Mouse (Mus musculus) urinary bladder, postnatal 14 days (tissue): ENCODE measurements around the gene Cep72.
A peak's percentile ranks its signal among the peaks of the same experiment; 100 is the strongest.
"Not testable (repeated sequence)": the region's sequence is repeated elsewhere in the genome, so short reads cannot be mapped to it uniquely, and the experiment has no call there.

Source experiments
- DNase-seq: peaks from one replicate; pipeline ENCODE4 v3.0.0; 2021; ENCODE audit warnings: low spot score

The Cep72 gene

GRCm38 (mm10) chr13:74061613-74062377 lies at the start of gene Cep72:
TSS of gene Cep72 (minus strand) at chr13:74062299.
- peak; percentile 94 for DNase-seq

GRCm38 (mm10) chr13:74107410-74107809 lies 45.3 kb upstream of the Cep72 start:
- no peak for DNase-seq

- no peak for DNase-seq
Observed at GRCm38 (mm10) chr13:74104417-74104816, 42.3 kb upstream of the Cep72 start.

- no peak for DNase-seq
Observed at GRCm38 (mm10) chr13:74102831-74103582, 40.9 kb upstream of the Cep72 start.

GRCm38 (mm10) chr13:74102108-74102830 lies 40.2 kb upstream of the Cep72 start:
- DNase-seq = no peak

GRCm38 (mm10) chr13:74098913-74099312 lies 36.8 kb upstream of the Cep72 start:
- DNase-seq = no peak

- peak; percentile 76 for DNase-seq
Observed at GRCm38 (mm10) chr13:74096715-74097363, 34.7 kb upstream of the Cep72 start.

- no peak for DNase-seq
Observed at GRCm38 (mm10) chr13:74095936-74096335, 33.8 kb upstream of the Cep72 start.

GRCm38 (mm10) chr13:74090265-74090664 lies 28.2 kb upstream of the Cep72 start:
- no peak for DNase-seq

GRCm38 (mm10) chr13:74073369-74073768 lies 11.3 kb upstream of the Cep72 start:
- no peak for DNase-seq

GRCm38 (mm10) chr13:74071714-74072113 lies 9.6 kb upstream of the Cep72 start:
- no peak for DNase-seq

GRCm38 (mm10) chr13:74071244-74071643 lies 9.1 kb upstream of the Cep72 start:
- DNase-seq = not testable (repeated sequence)

- DNase-seq = no peak
Observed at GRCm38 (mm10) chr13:74066576-74066975, 4.5 kb upstream of the Cep72 start.

GRCm38 (mm10) chr13:74063340-74064050 lies 1.4 kb upstream of the Cep72 start:
- no peak for DNase-seq

GRCm38 (mm10) chr13:74062378-74063128 lies 454 bp upstream of the Cep72 start:
- no peak for DNase-seq

GRCm38 (mm10) chr13:74058081-74058480 lies 4.0 kb downstream of the Cep72 start:
- no peak for DNase-seq

- no peak for DNase-seq
Observed at GRCm38 (mm10) chr13:74056194-74056593, 5.9 kb downstream of the Cep72 start.

- DNase-seq = no peak
Observed at GRCm38 (mm10) chr13:74039926-74040325, 22.2 kb downstream of the Cep72 start.

- DNase-seq = no peak
Observed at GRCm38 (mm10) chr13:74035776-74036175, 26.3 kb downstream of the Cep72 start.

GRCm38 (mm10) chr13:74034756-74035155 lies 27.3 kb downstream of the Cep72 start:
- no peak for DNase-seq

- no peak for DNase-seq
Observed at GRCm38 (mm10) chr13:74031133-74031532, 31.0 kb downstream of the Cep72 start.
